Mouse (Mus musculus): ENCODE results near the gene Krtap31-1. TPM values are rescaled to one million over a fixed set of nuclear protein-coding genes. Genes with fewer than 3 reads are reported as not detected.

Gene Krtap31-1
- total and polyA plus RNA-seq, 2 experiments from 2014 or later: not detected

GRCm38 (mm10) chr11:99935991-99936390, 28.3 kb downstream of the Krtap31-1 start, which contains the start of gene Krtap31-2:
Gene Krtap31-2, plus strand, starts transcription at chr11:99936291.
- TF ChIP-seq EP300 (IDR thresholded peaks at IDR 0.05; ENCODE audit: low read depth): no peak
- no peak for TF ChIP-seq CTCF (IDR thresholded peaks at IDR 0.05; ENCODE audit: low read depth)
- H3K36me3 ChIP-seq (replicated peaks; ENCODE audit: control insufficient read depth, insufficient read depth, low read length): no peaks in the 10 kb centered on the region
- no peak within 1 kb of the TSS for H3K4me2 ChIP-seq (ENCODE audit: low read depth, low read length)
- H3K4me3 ChIP-seq (ENCODE audit: low read depth, low read length): no peak within 1 kb of the TSS
- DNase-seq (ENCODE audit: low spot score) (no peak), ATAC-seq (ENCODE audit: insufficient read depth, low read depth) (no peak)
- H3K4me1 ChIP-seq (ENCODE audit: control insufficient read depth, insufficient read depth): no peaks in the 10 kb centered on the region
- no peak within 1 kb of the TSS for H3K9ac ChIP-seq (replicated peaks; ENCODE audit: low read depth, low read length)
- no peaks in the 10 kb centered on the region for H3K27me3 ChIP-seq (ENCODE audit: control insufficient read depth, insufficient read depth, low read length)
- no peaks in the 10 kb centered on the region for H3K9me3 ChIP-seq (replicated peaks; ENCODE audit: control insufficient read depth, low read length)
- WGBS: 76% methylated on average over 1 of the region's 1 CpGs
- no peak within 1 kb of the TSS for H3K27ac ChIP-seq (ENCODE audit: low read depth)

- Histone ChIP-seq H3K9ac (replicated peaks; ENCODE audit: low read depth, low read length) (no peak overlapping the region), H3K4me1 (ENCODE audit: control insufficient read depth, insufficient read depth) (no peaks in the 10 kb centered on the region), H3K9me3 (replicated peaks; ENCODE audit: control insufficient read depth, low read length) (no peaks in the 10 kb centered on the region), H3K4me2 (ENCODE audit: low read depth, low read length) (no peak overlapping the region), H3K4me3 (ENCODE audit: low read depth, low read length) (no peak overlapping the region), H3K36me3 (replicated peaks; ENCODE audit: control insufficient read depth, insufficient read depth, low read length) (no peaks in the 10 kb centered on the region), H3K27me3 (ENCODE audit: control insufficient read depth, insufficient read depth, low read length) (no peaks in the 10 kb centered on the region), H3K27ac (ENCODE audit: low read depth) (no peak overlapping the region)
- 78% methylated on average over 9 of the region's 9 CpGs for WGBS
- DNase-seq (ENCODE audit: low spot score): no peak
- no peak for ATAC-seq (ENCODE audit: insufficient read depth, low read depth)
- no peak for TF ChIP-seq EP300 (IDR thresholded peaks at IDR 0.05; ENCODE audit: low read depth)
- TF ChIP-seq CTCF (IDR thresholded peaks at IDR 0.05; ENCODE audit: low read depth): no peak
Measured at GRCm38 (mm10) chr11:99937751-99938264, 30.1 kb downstream of the Krtap31-1 start.

- H3K4me1 ChIP-seq (ENCODE audit: control insufficient read depth, insufficient read depth): no peaks in the 10 kb centered on the region
- DNase-seq (ENCODE audit: low spot score) (no peak), ATAC-seq (ENCODE audit: insufficient read depth, low read depth) (no peak)
- H3K9me3 ChIP-seq (replicated peaks; ENCODE audit: control insufficient read depth, low read length): no peaks in the 10 kb centered on the region
- no peaks in the 10 kb centered on the region for H3K27me3 ChIP-seq (ENCODE audit: control insufficient read depth, insufficient read depth, low read length)
- no peak within 1 kb of the TSS for H3K9ac ChIP-seq (replicated peaks; ENCODE audit: low read depth, low read length)
- H3K4me2 ChIP-seq (ENCODE audit: low read depth, low read length): no peak within 1 kb of the TSS
- TF ChIP-seq EP300 (IDR thresholded peaks at IDR 0.05; ENCODE audit: low read depth): no peak
- TF ChIP-seq CTCF (IDR thresholded peaks at IDR 0.05; ENCODE audit: low read depth): no peak
- WGBS: 72% methylated on average over 2 of the region's 2 CpGs
- H3K36me3 ChIP-seq (replicated peaks; ENCODE audit: control insufficient read depth, insufficient read depth, low read length): no peaks in the 10 kb centered on the region
- no peak within 1 kb of the TSS for H3K27ac ChIP-seq (ENCODE audit: low read depth)
- no peak within 1 kb of the TSS for H3K4me3 ChIP-seq (ENCODE audit: low read depth, low read length)
Measured at GRCm38 (mm10) chr11:99948175-99948574, 40.5 kb downstream of the Krtap31-1 start, which contains the start of gene Krtap9-5. Gene Krtap9-5, plus strand, starts transcription at chr11:99948475.

Other genes starting within 250 kb of the Krtap31-1 start
Only the 30 nearest of the 34 such genes appear.
- gene Gm14190, start 217.2 kb upstream of the Krtap31-1 start, total RNA-seq (2014; rRNA removed; ENCODE audit: low replicate concordance): not detected in 2 replicates
- not detected in 2 replicates for gene Gm14190, start 217.2 kb upstream of the Krtap31-1 start, polyA plus RNA-seq (2015; fragmentation: Nextera tagmentation; extraction: Ambion mirVana)
- not detected in 2 replicates for gene Gm14180, start 173.6 kb upstream of the Krtap31-1 start, total RNA-seq (2014; rRNA removed; ENCODE audit: low replicate concordance)
- gene Gm14180, start 173.6 kb upstream of the Krtap31-1 start, polyA plus RNA-seq (2015; fragmentation: Nextera tagmentation; extraction: Ambion mirVana): not detected in 2 replicates
- gene Gm11595, start 135.0 kb upstream of the Krtap31-1 start, total RNA-seq (2014; rRNA removed; ENCODE audit: low replicate concordance): not detected in 2 replicates
- gene Gm11595, start 135.0 kb upstream of the Krtap31-1 start, polyA plus RNA-seq (2015; fragmentation: Nextera tagmentation; extraction: Ambion mirVana): not detected in 2 replicates
- not detected in 2 replicates for gene Krtap4-8, start 127.2 kb upstream of the Krtap31-1 start, total RNA-seq (2014; rRNA removed; ENCODE audit: low replicate concordance)
- gene Krtap4-8, start 127.2 kb upstream of the Krtap31-1 start, polyA plus RNA-seq (2015; fragmentation: Nextera tagmentation; extraction: Ambion mirVana): not detected in 2 replicates
- gene Krtap4-9, start 122.7 kb upstream of the Krtap31-1 start, total RNA-seq (2014; rRNA removed; ENCODE audit: low replicate concordance): not detected in 2 replicates
- gene Krtap4-9, start 122.7 kb upstream of the Krtap31-1 start, polyA plus RNA-seq (2015; fragmentation: Nextera tagmentation; extraction: Ambion mirVana): not detected in 2 replicates
- not detected in 2 replicates for gene Gm11596, start 114.5 kb upstream of the Krtap31-1 start, total RNA-seq (2014; rRNA removed; ENCODE audit: low replicate concordance)
- not detected in 2 replicates for gene Gm11596, start 114.5 kb upstream of the Krtap31-1 start, polyA plus RNA-seq (2015; fragmentation: Nextera tagmentation; extraction: Ambion mirVana)
- not detected in 2 replicates for gene Gm11569, start 109.0 kb upstream of the Krtap31-1 start, total RNA-seq (2014; rRNA removed; ENCODE audit: low replicate concordance)
- not detected in 2 replicates for gene Gm11569, start 109.0 kb upstream of the Krtap31-1 start, polyA plus RNA-seq (2015; fragmentation: Nextera tagmentation; extraction: Ambion mirVana)
- not detected in 2 replicates for gene Gm11554, start 103.5 kb upstream of the Krtap31-1 start, total RNA-seq (2014; rRNA removed; ENCODE audit: low replicate concordance)
- not detected in 2 replicates for gene Gm11554, start 103.5 kb upstream of the Krtap31-1 start, polyA plus RNA-seq (2015; fragmentation: Nextera tagmentation; extraction: Ambion mirVana)
- not detected in 2 replicates for gene Krtap4-13, start 98.0 kb upstream of the Krtap31-1 start, total RNA-seq (2014; rRNA removed; ENCODE audit: low replicate concordance)
- gene Krtap4-13, start 98.0 kb upstream of the Krtap31-1 start, polyA plus RNA-seq (2015; fragmentation: Nextera tagmentation; extraction: Ambion mirVana): not detected in 2 replicates
- gene Gm11564, start 92.3 kb upstream of the Krtap31-1 start, total RNA-seq (2014; rRNA removed; ENCODE audit: low replicate concordance): not detected in 2 replicates
- not detected in 2 replicates for gene Gm11564, start 92.3 kb upstream of the Krtap31-1 start, polyA plus RNA-seq (2015; fragmentation: Nextera tagmentation; extraction: Ambion mirVana)
- gene 2300003K06Rik, start 69.9 kb upstream of the Krtap31-1 start, total RNA-seq (2014; rRNA removed; ENCODE audit: low replicate concordance): not detected in 2 replicates
- gene 2300003K06Rik, start 69.9 kb upstream of the Krtap31-1 start, polyA plus RNA-seq (2015; fragmentation: Nextera tagmentation; extraction: Ambion mirVana): not detected in 2 replicates
- not detected in 2 replicates for gene Krtap4-16, start 56.3 kb upstream of the Krtap31-1 start, total RNA-seq (2014; rRNA removed; ENCODE audit: low replicate concordance)
- not detected in 2 replicates for gene Krtap4-16, start 56.3 kb upstream of the Krtap31-1 start, polyA plus RNA-seq (2015; fragmentation: Nextera tagmentation; extraction: Ambion mirVana)
- not detected in 2 replicates for gene Gm11568, start 50.0 kb upstream of the Krtap31-1 start, total RNA-seq (2014; rRNA removed; ENCODE audit: low replicate concordance)
- gene Gm11568, start 50.0 kb upstream of the Krtap31-1 start, polyA plus RNA-seq (2015; fragmentation: Nextera tagmentation; extraction: Ambion mirVana): not detected in 2 replicates
- gene Gm11559, start 43.4 kb upstream of the Krtap31-1 start, total RNA-seq (2014; rRNA removed; ENCODE audit: low replicate concordance): not detected in 2 replicates
- gene Gm11559, start 43.4 kb upstream of the Krtap31-1 start, polyA plus RNA-seq (2015; fragmentation: Nextera tagmentation; extraction: Ambion mirVana): not detected in 2 replicates
- gene Krtap9-1, start 34.5 kb upstream of the Krtap31-1 start, total RNA-seq (2014; rRNA removed; ENCODE audit: low replicate concordance): not detected in 2 replicates
- gene Krtap9-1, start 34.5 kb upstream of the Krtap31-1 start, polyA plus RNA-seq (2015; fragmentation: Nextera tagmentation; extraction: Ambion mirVana): not detected in 2 replicates
- gene Gm11567, start 28.7 kb upstream of the Krtap31-1 start, total RNA-seq (2014; rRNA removed; ENCODE audit: low replicate concordance): not detected in 2 replicates
- gene Gm11567, start 28.7 kb upstream of the Krtap31-1 start, polyA plus RNA-seq (2015; fragmentation: Nextera tagmentation; extraction: Ambion mirVana): not detected in 2 replicates
- not detected in 2 replicates for gene Gm11565, start 6.8 kb downstream of the Krtap31-1 start, total RNA-seq (2014; rRNA removed; ENCODE audit: low replicate concordance)
- not detected in 2 replicates for gene Gm11565, start 6.8 kb downstream of the Krtap31-1 start, polyA plus RNA-seq (2015; fragmentation: Nextera tagmentation; extraction: Ambion mirVana)
- not detected in 2 replicates for gene Krtap31-2, start 28.4 kb downstream of the Krtap31-1 start, total RNA-seq (2014; rRNA removed; ENCODE audit: low replicate concordance)
- gene Krtap31-2, start 28.4 kb downstream of the Krtap31-1 start, polyA plus RNA-seq (2015; fragmentation: Nextera tagmentation; extraction: Ambion mirVana): not detected in 2 replicates
- gene Krtap9-5, start 40.6 kb downstream of the Krtap31-1 start, total RNA-seq (2014; rRNA removed; ENCODE audit: low replicate concordance): not detected in 2 replicates
- not detected in 2 replicates for gene Krtap9-5, start 40.6 kb downstream of the Krtap31-1 start, polyA plus RNA-seq (2015; fragmentation: Nextera tagmentation; extraction: Ambion mirVana)
- not detected in 2 replicates for gene Krtap29-1, start 71.1 kb downstream of the Krtap31-1 start, total RNA-seq (2014; rRNA removed; ENCODE audit: low replicate concordance)
- not detected in 2 replicates for gene Krtap29-1, start 71.1 kb downstream of the Krtap31-1 start, polyA plus RNA-seq (2015; fragmentation: Nextera tagmentation; extraction: Ambion mirVana)
- gene Krtap16-1, start 78.7 kb downstream of the Krtap31-1 start, total RNA-seq (2014; rRNA removed; ENCODE audit: low replicate concordance): not detected in 2 replicates
- not detected in 2 replicates for gene Krtap16-1, start 78.7 kb downstream of the Krtap31-1 start, polyA plus RNA-seq (2015; fragmentation: Nextera tagmentation; extraction: Ambion mirVana)
- gene Krtap17-1, start 86.1 kb downstream of the Krtap31-1 start, total RNA-seq (2014; rRNA removed; ENCODE audit: low replicate concordance): not detected in 2 replicates
- gene Krtap17-1, start 86.1 kb downstream of the Krtap31-1 start, polyA plus RNA-seq (2015; fragmentation: Nextera tagmentation; extraction: Ambion mirVana): not detected in 2 replicates
- not detected in 2 replicates for gene Krt33a, start 108.3 kb downstream of the Krtap31-1 start, total RNA-seq (2014; rRNA removed; ENCODE audit: low replicate concordance)
- not detected in 2 replicates for gene Krt33a, start 108.3 kb downstream of the Krtap31-1 start, polyA plus RNA-seq (2015; fragmentation: Nextera tagmentation; extraction: Ambion mirVana)
- gene Krt33b, start 121.9 kb downstream of the Krtap31-1 start, total RNA-seq (2014; rRNA removed; ENCODE audit: low replicate concordance): not detected in 2 replicates
- gene Krt33b, start 121.9 kb downstream of the Krtap31-1 start, polyA plus RNA-seq (2015; fragmentation: Nextera tagmentation; extraction: Ambion mirVana): not detected in 2 replicates
- not detected in 2 replicates for gene Krt34, start 133.6 kb downstream of the Krtap31-1 start, total RNA-seq (2014; rRNA removed; ENCODE audit: low replicate concordance)
- not detected in 2 replicates for gene Krt34, start 133.6 kb downstream of the Krtap31-1 start, polyA plus RNA-seq (2015; fragmentation: Nextera tagmentation; extraction: Ambion mirVana)
- gene Krt31, start 142.6 kb downstream of the Krtap31-1 start, total RNA-seq (2014; rRNA removed; ENCODE audit: low replicate concordance): not detected in 2 replicates
- not detected in 2 replicates for gene Krt31, start 142.6 kb downstream of the Krtap31-1 start, polyA plus RNA-seq (2015; fragmentation: Nextera tagmentation; extraction: Ambion mirVana)
- gene Krt32, start 180.3 kb downstream of the Krtap31-1 start, total RNA-seq (2014; rRNA removed; ENCODE audit: low replicate concordance): not detected in 2 replicates
- gene Krt32, start 180.3 kb downstream of the Krtap31-1 start, polyA plus RNA-seq (2015; fragmentation: Nextera tagmentation; extraction: Ambion mirVana): not detected in 2 replicates
- gene Krt35, start 188.3 kb downstream of the Krtap31-1 start, total RNA-seq (2014; rRNA removed; ENCODE audit: low replicate concordance): not detected in 2 replicates
- not detected in 2 replicates for gene Krt35, start 188.3 kb downstream of the Krtap31-1 start, polyA plus RNA-seq (2015; fragmentation: Nextera tagmentation; extraction: Ambion mirVana)
- not detected in 2 replicates for gene Krt36, start 197.7 kb downstream of the Krtap31-1 start, total RNA-seq (2014; rRNA removed; ENCODE audit: low replicate concordance)
- gene Krt36, start 197.7 kb downstream of the Krtap31-1 start, polyA plus RNA-seq (2015; fragmentation: Nextera tagmentation; extraction: Ambion mirVana): not detected in 2 replicates
- not detected in 2 replicates for gene Krt13, start 213.6 kb downstream of the Krtap31-1 start, total RNA-seq (2014; rRNA removed; ENCODE audit: low replicate concordance)
- gene Krt13, start 213.6 kb downstream of the Krtap31-1 start, polyA plus RNA-seq (2015; fragmentation: Nextera tagmentation; extraction: Ambion mirVana): 0.30 TPM in 1 of 2 replicates, not detected in the other

Measured in heart, postnatal 0 days (tissue).